Mouse (Mus musculus) heart, postnatal 0 days (tissue): ENCODE data around the gene Cntn4.

ENCODE experiments used
- CTCF ChIP-seq: IDR thresholded peaks from 2 replicates; pipeline ENCODE4 v1.5.1; 2016; ENCODE audit warnings: antibody characterized with exemption, control low read depth, low read depth
- EP300 ChIP-seq: IDR thresholded peaks from 2 replicates; pipeline ENCODE4 v1.6.1; 2016; ENCODE audit warnings: antibody characterized with exemption, low read depth

- TF ChIP-seq CTCF (no peak), EP300 (no peak)
Measured at GRCm38 (mm10) chr6:106455616-106456015, 778.2 kb downstream of the Cntn4 start.
